Mouse (Mus musculus): ENCODE measurements around the gene Fxyd4. TPM values are rescaled to one million over a fixed set of nuclear protein-coding genes. Genes with fewer than 3 reads are reported as not detected.

Fxyd4 gene
- polyA plus RNA-seq, 2 experiments = not detected

- WGBS (ENCODE audit: insufficient replicate concordance) = under 1% methylated on average over 67 of the region's 68 CpGs
- Histone ChIP-seq H3K4me3 (ENCODE audit: insufficient read depth in 1 of 2, low read depth in 2 of 2, low read length in 2 of 2) (peak overlapping the region; percentile 73 to 95), H3K4me2 (ENCODE audit: low read depth) (peak overlapping the region; percentile 88), H3K4me1 (replicated peaks; ENCODE audit: control insufficient read depth in 2 of 2, insufficient read depth in 2 of 2, low read length in 1 of 2) (peaks cover 32% of the 10 kb centered on the region in 2 experiments), H3K9ac (replicated peaks) (peak overlapping the region; percentile 98), H3K36me3 (replicated peaks; ENCODE audit: control insufficient read depth, insufficient read depth, low read depth) (no peaks in the 10 kb centered on the region), H3K27ac (peak overlapping the region; percentile 91), H3K9me3 (ENCODE audit: control insufficient read depth, low read length) (no peaks in the 10 kb centered on the region), H3K27me3 (ENCODE audit: control insufficient read depth, insufficient read depth, low read length) (no peaks in the 10 kb centered on the region)
- ATAC-seq (ENCODE audit: insufficient read depth) (peak; percentile 89), DNase-seq (ENCODE audit: low read depth in 3 of 3, low spot score in 3 of 3) (peak; percentile 95 to 96 (median 95))
- peak; percentile 10; the same call in 1 of the 2 replicates for TF ChIP-seq CTCF (IDR thresholded peaks at IDR 0.05; ENCODE audit: low read depth)
- no peak for TF ChIP-seq EP300 (IDR thresholded peaks at IDR 0.05; ENCODE audit: low read depth)
These were observed 30.8 kb downstream of the Fxyd4 start for GRCm38 (mm10) chr6:117906590-117907271.

DNA sequence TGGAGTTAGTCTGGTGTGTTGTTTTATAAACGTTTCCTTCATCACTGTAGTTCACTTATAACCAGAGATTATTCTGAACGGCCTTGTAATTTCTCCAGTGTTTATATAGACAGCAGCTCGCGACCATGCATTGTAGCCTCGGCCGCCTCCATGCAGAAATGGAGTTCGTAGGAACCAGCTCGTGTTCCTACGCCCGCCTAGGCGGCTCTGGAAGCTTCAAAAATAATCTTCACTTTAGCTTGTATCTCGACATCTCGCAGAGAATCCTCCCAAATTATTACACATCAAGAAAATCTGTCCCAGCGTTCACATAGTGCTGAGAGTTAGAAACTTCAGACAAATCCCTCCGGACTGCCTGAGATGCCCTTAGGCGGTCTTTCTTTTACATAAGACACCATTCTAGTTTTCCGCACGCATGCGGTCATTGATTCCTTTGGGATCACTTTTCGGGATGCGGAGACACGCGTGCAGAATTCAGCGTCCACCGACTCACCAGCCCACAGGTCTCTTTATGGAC is 31.4 kb downstream of the Fxyd4 start:
- Histone ChIP-seq H3K27ac (peak overlapping the region; percentile 84), H3K36me3 (replicated peaks; ENCODE audit: control insufficient read depth, insufficient read depth, low read depth) (no peaks in the 10 kb centered on the region), H3K9me3 (ENCODE audit: control insufficient read depth, low read length) (no peaks in the 10 kb centered on the region), H3K4me2 (ENCODE audit: low read depth) (peak overlapping the region; percentile 87), H3K9ac (replicated peaks) (peak overlapping the region; percentile 79), H3K27me3 (ENCODE audit: control insufficient read depth, insufficient read depth, low read length) (no peaks in the 10 kb centered on the region), H3K4me3 (ENCODE audit: insufficient read depth in 1 of 2, low read depth in 2 of 2, low read length in 2 of 2) (peak overlapping the region; percentile 73 to 95), H3K4me1 (replicated peaks; ENCODE audit: control insufficient read depth in 2 of 2, insufficient read depth in 2 of 2, low read length in 1 of 2) (peaks cover 34 to 35% of the 10 kb centered on the region in 2 experiments)
- ATAC-seq (ENCODE audit: insufficient read depth) (peak; percentile 18), DNase-seq (ENCODE audit: low read depth in 3 of 3, low spot score in 3 of 3) (no peak)
- under 1% methylated on average over 25 of the region's 25 CpGs for WGBS (ENCODE audit: insufficient replicate concordance)
- TF ChIP-seq CTCF (IDR thresholded peaks at IDR 0.05; ENCODE audit: low read depth) = no peak

DNA sequence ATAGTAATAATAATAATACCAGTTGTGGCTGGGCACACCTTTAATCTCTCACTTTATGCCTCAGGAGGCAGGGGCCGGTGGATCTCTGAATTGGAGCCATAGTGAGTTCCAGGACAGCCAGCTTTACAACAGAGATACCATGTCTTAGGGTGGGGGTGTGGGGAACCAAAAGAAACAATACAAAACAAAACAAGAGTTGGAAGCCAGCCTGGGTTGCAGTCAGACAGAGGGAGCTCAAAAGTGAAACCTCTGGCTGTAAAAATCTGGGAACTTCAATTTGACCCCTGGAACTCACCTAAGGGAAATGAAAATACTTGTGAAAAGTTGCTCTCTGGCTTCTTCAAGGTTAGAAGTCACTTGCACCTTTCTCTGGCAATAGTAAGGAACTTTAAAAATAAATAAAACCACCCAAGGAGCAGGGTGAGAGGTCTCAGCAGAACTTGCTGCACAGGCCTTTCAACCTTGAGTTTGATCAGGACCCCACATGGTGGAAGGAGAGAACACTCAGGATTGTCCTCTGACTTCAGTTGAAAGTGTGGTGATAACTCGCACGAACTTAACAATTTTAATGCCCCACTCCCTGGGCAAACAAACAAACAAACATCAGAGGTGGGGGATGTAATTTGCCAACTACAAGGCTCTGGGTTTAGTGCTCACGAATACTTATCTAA is 32.1 kb downstream of the Fxyd4 start:
- no peak for DNase-seq (ENCODE audit: low read depth in 3 of 3, low spot score in 3 of 3)
- H3K9me3 ChIP-seq (ENCODE audit: control insufficient read depth, low read length) = no peaks in the 10 kb centered on the region
- H3K27me3 ChIP-seq (ENCODE audit: control insufficient read depth, insufficient read depth, low read length) = no peaks in the 10 kb centered on the region
- H3K4me1 ChIP-seq (replicated peaks; ENCODE audit: control insufficient read depth in 2 of 2, insufficient read depth in 2 of 2, low read length in 1 of 2) = peaks cover 37 to 38% of the 10 kb centered on the region in 2 experiments
- TF ChIP-seq EP300 (IDR thresholded peaks at IDR 0.05; ENCODE audit: low read depth) = no peak
- TF ChIP-seq CTCF (IDR thresholded peaks at IDR 0.05; ENCODE audit: low read depth) = no peak
- H3K27ac ChIP-seq = peak overlapping the region; percentile 84
- WGBS (ENCODE audit: insufficient replicate concordance) = 9% methylated on average over 4 of the region's 4 CpGs
- H3K4me3 ChIP-seq (ENCODE audit: insufficient read depth in 1 of 2, low read depth in 2 of 2, low read length in 2 of 2) = peak overlapping the region; percentile 27 to 73
- no peak for ATAC-seq (ENCODE audit: insufficient read depth)
- H3K36me3 ChIP-seq (replicated peaks; ENCODE audit: control insufficient read depth, insufficient read depth, low read depth) = no peaks in the 10 kb centered on the region
- peak overlapping the region; percentile 79 for H3K9ac ChIP-seq (replicated peaks)
- peak overlapping the region; percentile 87 for H3K4me2 ChIP-seq (ENCODE audit: low read depth)

DNA sequence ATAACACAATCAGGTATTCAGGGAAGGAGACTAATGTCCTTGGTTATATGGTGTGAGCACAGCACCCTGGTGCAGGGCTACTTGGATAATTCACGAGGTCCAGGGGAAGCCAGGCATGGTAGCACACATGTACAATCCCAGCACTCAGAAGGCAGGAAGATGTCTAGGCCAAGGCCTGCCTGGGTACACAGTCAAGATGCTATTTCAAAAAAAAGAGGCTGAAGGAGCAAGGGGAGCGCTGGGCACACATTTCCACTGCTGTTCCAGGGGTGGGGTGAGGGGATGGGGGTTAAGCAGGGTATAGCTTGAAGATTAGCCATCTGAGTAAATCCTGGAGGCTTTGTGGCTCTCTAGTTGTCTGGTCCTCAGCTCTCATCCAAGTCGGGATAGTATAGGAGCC is 33.7 kb downstream of the Fxyd4 start:
- H3K27ac ChIP-seq = no peak overlapping the region
- DNase-seq (ENCODE audit: low read depth in 3 of 3, low spot score in 3 of 3) = no peak
- H3K36me3 ChIP-seq (replicated peaks; ENCODE audit: control insufficient read depth, insufficient read depth, low read depth) = no peaks in the 10 kb centered on the region
- no peak for ATAC-seq (ENCODE audit: insufficient read depth)
- H3K4me1 ChIP-seq (replicated peaks; ENCODE audit: control insufficient read depth in 2 of 2, insufficient read depth in 2 of 2, low read length in 1 of 2) = peaks cover 28 to 29% of the 10 kb centered on the region in 2 experiments
- no peak overlapping the region for H3K9ac ChIP-seq (replicated peaks)
- 86% methylated on average over 3 of the region's 3 CpGs for WGBS (ENCODE audit: insufficient replicate concordance)
- no peak overlapping the region for H3K4me3 ChIP-seq (ENCODE audit: insufficient read depth in 1 of 2, low read depth in 2 of 2, low read length in 2 of 2)
- H3K27me3 ChIP-seq (ENCODE audit: control insufficient read depth, insufficient read depth, low read length) = no peaks in the 10 kb centered on the region
- H3K4me2 ChIP-seq (ENCODE audit: low read depth) = no peak overlapping the region
- TF ChIP-seq EP300 (IDR thresholded peaks at IDR 0.05; ENCODE audit: low read depth) (no peak), CTCF (IDR thresholded peaks at IDR 0.05; ENCODE audit: low read depth) (no peak)
- no peaks in the 10 kb centered on the region for H3K9me3 ChIP-seq (ENCODE audit: control insufficient read depth, low read length)

GRCm38 (mm10) chr6:117902556-117902955 is 34.9 kb downstream of the Fxyd4 start:
- no peaks in the 10 kb centered on the region for H3K27me3 ChIP-seq (ENCODE audit: control insufficient read depth, insufficient read depth, low read length)
- no peak for DNase-seq (ENCODE audit: low read depth in 3 of 3, low spot score in 3 of 3)
- peak overlapping the region; percentile 23 for H3K9ac ChIP-seq (replicated peaks)
- no peak for TF ChIP-seq CTCF (IDR thresholded peaks at IDR 0.05; ENCODE audit: low read depth)
- H3K36me3 ChIP-seq (replicated peaks; ENCODE audit: control insufficient read depth, insufficient read depth, low read depth) = no peaks in the 10 kb centered on the region
- H3K4me1 ChIP-seq (replicated peaks; ENCODE audit: control insufficient read depth in 2 of 2, insufficient read depth in 2 of 2, low read length in 1 of 2) = peaks cover 26 to 27% of the 10 kb centered on the region in 2 experiments
- no peaks in the 10 kb centered on the region for H3K9me3 ChIP-seq (ENCODE audit: control insufficient read depth, low read length)
- ATAC-seq (ENCODE audit: insufficient read depth) = no peak
- WGBS (ENCODE audit: insufficient replicate concordance) = 37% methylated on average over 4 of the region's 4 CpGs
- H3K4me3 ChIP-seq (ENCODE audit: insufficient read depth in 1 of 2, low read depth in 2 of 2, low read length in 2 of 2) = no peak overlapping the region
- H3K27ac ChIP-seq = peak overlapping the region; percentile 41
- peak overlapping the region; percentile 1; the same call in 1 of the 2 replicates for H3K4me2 ChIP-seq (ENCODE audit: low read depth)

Data from liver, embryonic 14.5 days (tissue).